Mouse (Mus musculus) B cell, adult 2 months (primary cell): ENCODE results near the gene Osbpl10.

ENCODE experiments used
- DNase-seq, 2 experiments: peaks; one replicate each; pipeline ENCODE4 v3.0.0; 2022

Gene Osbpl10

GRCm38 (mm10) chr9:115096481-115096880, 118.1 kb downstream of the Osbpl10 start:
- DNase-seq = no peak

GRCm38 (mm10) chr9:115097340-115097739, 119.0 kb downstream of the Osbpl10 start:
- no peak for DNase-seq

GRCm38 (mm10) chr9:115100181-115100915, 122.0 kb downstream of the Osbpl10 start:
- DNase-seq = no peak

GRCm38 (mm10) chr9:115107430-115107829, 129.1 kb downstream of the Osbpl10 start:
- DNase-seq = no peak

- no peak for DNase-seq
Observed at GRCm38 (mm10) chr9:115110655-115111054, 132.3 kb downstream of the Osbpl10 start.

GRCm38 (mm10) chr9:115117314-115117713, 138.9 kb downstream of the Osbpl10 start:
- no peak for DNase-seq

GRCm38 (mm10) chr9:115120276-115120675, 141.9 kb downstream of the Osbpl10 start:
- DNase-seq = no peak

- DNase-seq = no peak
Observed at GRCm38 (mm10) chr9:115120678-115121224, 142.4 kb downstream of the Osbpl10 start.

- DNase-seq = no peak
Observed at GRCm38 (mm10) chr9:115127342-115127741, 149.0 kb downstream of the Osbpl10 start.

- peak in 1 of 2 experiments; percentile 7 for DNase-seq
Observed at GRCm38 (mm10) chr9:115133926-115134325, 155.6 kb downstream of the Osbpl10 start.

- DNase-seq = peak; percentile 62 to 68
Observed at GRCm38 (mm10) chr9:115134736-115135135, 156.4 kb downstream of the Osbpl10 start.

GRCm38 (mm10) chr9:115135352-115135751, 157.0 kb downstream of the Osbpl10 start:
- no peak for DNase-seq

- no peak for DNase-seq
Observed at GRCm38 (mm10) chr9:115137858-115138257, 159.5 kb downstream of the Osbpl10 start.

GRCm38 (mm10) chr9:115139597-115140332, 161.4 kb downstream of the Osbpl10 start:
- DNase-seq = no peak

- DNase-seq = no peak
Observed at GRCm38 (mm10) chr9:115147141-115147540, 168.8 kb downstream of the Osbpl10 start.

GRCm38 (mm10) chr9:115147586-115148355, 169.4 kb downstream of the Osbpl10 start:
- no peak for DNase-seq

- no peak for DNase-seq
Observed at GRCm38 (mm10) chr9:115149011-115149756, 170.8 kb downstream of the Osbpl10 start.

- DNase-seq = no peak
Observed at GRCm38 (mm10) chr9:115161591-115161990, 183.2 kb downstream of the Osbpl10 start.

GRCm38 (mm10) chr9:115163031-115163430, 184.7 kb downstream of the Osbpl10 start:
- peak; percentile 43 to 50 for DNase-seq

GRCm38 (mm10) chr9:115163693-115164092, 185.3 kb downstream of the Osbpl10 start:
- no peak for DNase-seq

GRCm38 (mm10) chr9:115164351-115164750, 186.0 kb downstream of the Osbpl10 start:
- DNase-seq = no peak

- DNase-seq = no peak
Observed at GRCm38 (mm10) chr9:115165996-115166395, 187.6 kb downstream of the Osbpl10 start.
